Mouse (Mus musculus) stomach, postnatal 0 days (tissue): ENCODE data around the gene Trim40. TPM values are rescaled to one million over a fixed set of nuclear protein-coding genes. Genes with fewer than 3 reads are reported as not detected.

Experiments
- ATAC-seq: fragments of 200-750 bp; cut with Nextera tagmentation; 2 replicates; pipeline ENCODE4 v1.8.0; 2017; ENCODE audit not compliant: low FRiP score, low TSS enrichment
- DNase-seq: peaks from one replicate; pipeline ENCODE4 v3.0.0-alpha.2; 2016; ENCODE audit warnings: low spot score
- H3K27ac ChIP-seq: fragments of 300-500 bp; sonication (generic); replicated peaks from 2 replicates; pipeline ENCODE4 v1.5.1; 2014; ENCODE audit warnings: mild to moderate bottlenecking, control low read depth
- H3K27me3 ChIP-seq: fragments of 300-500 bp; sonication (generic); 2 replicates; pipeline ENCODE4 v1.6.1; 2014; ENCODE audit warnings: low read length; ENCODE audit not compliant: control insufficient read depth, insufficient read depth
- H3K36me3 ChIP-seq: fragments of 300-500 bp; sonication (generic); 2 replicates; pipeline ENCODE4 v1.6.1; 2014; ENCODE audit warnings: low read length, mixed read lengths; ENCODE audit not compliant: control insufficient read depth, insufficient read depth
- H3K4me1 ChIP-seq: fragments of 300-500 bp; sonication (generic); replicated peaks from 2 replicates; pipeline ENCODE4 v1.6.1; 2014; ENCODE audit warnings: antibody characterized with exemption; ENCODE audit not compliant: control insufficient read depth, insufficient read depth
- H3K4me2 ChIP-seq: fragments of 300-500 bp; sonication (generic); replicated peaks from 2 replicates; pipeline ENCODE4 v1.6.1; 2014; ENCODE audit warnings: low read depth, mild to moderate bottlenecking, control low read depth, moderate library complexity
- H3K4me3 ChIP-seq: fragments of 300-500 bp; sonication (generic); 2 replicates; pipeline ENCODE4 v1.5.1; 2014; ENCODE audit warnings: low read depth, low read length, control low read depth
- H3K9ac ChIP-seq: fragments of 300-500 bp; sonication (generic); 2 replicates; pipeline ENCODE4 v1.6.1; 2014; ENCODE audit warnings: mild to moderate bottlenecking, low read length, control low read depth, mixed read lengths
- H3K9me3 ChIP-seq: fragments of 300-500 bp; sonication (generic); 2 replicates; pipeline ENCODE4 v1.6.1; 2016; ENCODE audit warnings: low read length; ENCODE audit not compliant: control insufficient read depth
- CTCF ChIP-seq: IDR thresholded peaks from 2 replicates; pipeline ENCODE4 v1.5.1; 2016; ENCODE audit warnings: antibody characterized with exemption, low read depth, mild to moderate bottlenecking, moderate library complexity
- EP300 ChIP-seq: optimal IDR thresholded peaks from 2 replicates; pipeline ENCODE3; 2016; ENCODE audit warnings: antibody characterized with exemption
- WGBS: fragments of 180-500 bp; shearing (Covaris S2); extraction: QIAGEN DNeasy Blood & Tissue Kit; methylation state at CpG from one replicate; pipeline ENCODE4 v1.1.7; 2014; 5-methylcytosine and 5-hydroxymethylcytosine counted together
- polyA plus RNA-seq: library from polyadenylated mRNA; unstranded; fragments of >200 nt; fragmentation: Nextera tagmentation; extraction: Ambion mirVana; gene quantifications from 2 replicates; pipeline ENCODE4 v1.2.1, GENCODE M21; 2015

Gene Trim40
- polyA plus RNA-seq, 1 experiment from 2014 or later: 1.0 TPM

- Histone ChIP-seq H3K27ac (no peak overlapping the region), H3K4me3 (no peak overlapping the region), H3K4me1 (no peaks in the 10 kb centered on the region), H3K4me2 (no peak overlapping the region), H3K9me3 (no peaks in the 10 kb centered on the region), H3K36me3 (no peaks in the 10 kb centered on the region), H3K27me3 (no peaks in the 10 kb centered on the region), H3K9ac (no peak overlapping the region)
- TF ChIP-seq CTCF (no peak), EP300 (no peak)
- ATAC-seq (peak; percentile 95), DNase-seq (no peak)
- 85% methylated on average over 12 of the region's 12 CpGs for WGBS
Measured at GRCm38 (mm10) chr17:36885132-36885790, 4.7 kb downstream of the Trim40 start.

DNA sequence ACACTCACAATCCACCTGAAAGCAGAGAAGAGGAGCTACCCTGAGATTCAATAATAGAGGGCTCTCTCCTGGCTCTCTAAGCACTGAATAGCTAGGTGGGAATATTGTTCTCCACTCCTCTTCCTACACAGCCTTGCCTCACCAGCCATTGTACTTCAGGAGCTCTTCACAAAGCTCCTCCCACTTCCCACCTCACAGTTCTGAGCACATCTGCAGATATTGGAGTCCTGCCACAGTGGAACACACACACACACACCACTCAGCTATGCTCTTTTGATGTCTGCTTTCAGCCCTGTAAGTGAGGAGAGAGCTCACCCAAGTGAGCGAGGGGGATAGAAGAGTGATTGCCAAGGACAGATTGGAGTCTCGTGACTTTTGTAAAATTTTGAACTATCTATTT is 6.6 kb downstream of the Trim40 start:
- H3K36me3 ChIP-seq: no peaks in the 10 kb centered on the region
- no peak overlapping the region for H3K27ac ChIP-seq
- 56% methylated on average over 2 of the region's 2 CpGs for WGBS
- no peak overlapping the region for H3K4me2 ChIP-seq
- H3K4me1 ChIP-seq: no peaks in the 10 kb centered on the region
- TF ChIP-seq EP300: no peak
- no peak for TF ChIP-seq CTCF
- no peaks in the 10 kb centered on the region for H3K27me3 ChIP-seq
- DNase-seq (no peak), ATAC-seq (no peak)
- no peak overlapping the region for H3K9ac ChIP-seq
- H3K9me3 ChIP-seq: no peaks in the 10 kb centered on the region
- H3K4me3 ChIP-seq: no peak overlapping the region

- Histone ChIP-seq H3K4me3 (no peak overlapping the region), H3K4me1 (no peaks in the 10 kb centered on the region), H3K4me2 (no peak overlapping the region), H3K27ac (0 out of 2 replicates have a peak overlapping the region, but pooled peaks have one; percentile 45), H3K36me3 (no peaks in the 10 kb centered on the region), H3K9ac (no peak overlapping the region), H3K9me3 (no peaks in the 10 kb centered on the region), H3K27me3 (no peaks in the 10 kb centered on the region)
- ATAC-seq (peak; percentile 78), DNase-seq (peak; percentile 59)
- TF ChIP-seq CTCF (no peak), EP300 (no peak)
- 19% methylated on average over 4 of the region's 4 CpGs for WGBS
Measured at GRCm38 (mm10) chr17:36874636-36875035, 15.3 kb downstream of the Trim40 start.

GRCm38 (mm10) chr17:36869955-36870810 is 19.7 kb downstream of the Trim40 start:
- TF ChIP-seq CTCF: no peak
- no peak for TF ChIP-seq EP300
- H3K27me3 ChIP-seq: no peaks in the 10 kb centered on the region
- H3K9ac ChIP-seq: peak overlapping the region; percentile 1; the same call in 1 of the 2 replicates
- 66% methylated on average over 25 of the region's 25 CpGs for WGBS
- no peak overlapping the region for H3K27ac ChIP-seq
- H3K4me3 ChIP-seq: no peak overlapping the region
- peak; percentile 31 for DNase-seq
- H3K36me3 ChIP-seq: no peaks in the 10 kb centered on the region
- H3K4me1 ChIP-seq: no peaks in the 10 kb centered on the region
- no peak overlapping the region for H3K4me2 ChIP-seq
- H3K9me3 ChIP-seq: no peaks in the 10 kb centered on the region
- ATAC-seq: no peak

GRCm38 (mm10) chr17:36869284-36869954 is 20.5 kb downstream of the Trim40 start, which contains the start of gene Trim10:
Trim10 (plus strand) TSS chr17:36869574.
- 79% methylated on average over 4 of the region's 4 CpGs for WGBS
- no peaks in the 10 kb centered on the region for H3K9me3 ChIP-seq
- no peaks in the 10 kb centered on the region for H3K27me3 ChIP-seq
- no peak for TF ChIP-seq CTCF
- no peak for TF ChIP-seq EP300
- no peak within 1 kb of the TSS for H3K4me2 ChIP-seq
- peak; percentile 22 for DNase-seq
- H3K27ac ChIP-seq: no peak within 1 kb of the TSS
- peak within 1 kb of the TSS; percentile 1; the same call in 1 of the 2 replicates for H3K9ac ChIP-seq
- no peak within 1 kb of the TSS for H3K4me3 ChIP-seq
- no peaks in the 10 kb centered on the region for H3K4me1 ChIP-seq
- no peaks in the 10 kb centered on the region for H3K36me3 ChIP-seq
- no peak for ATAC-seq
